Mouse (Mus musculus) c-Kit-positive CD71-negative TER-119-negative erythroid progenitor cells, embryonic 14.5 days (primary cell): Measurements from ENCODE around the gene Ugt1a8.

ENCODE experiments used
- DNase-seq: peaks from one replicate; pipeline ENCODE4 v3.0.0-alpha.2; 2013; ENCODE audit warnings: low read depth

The Ugt1a8 gene

GRCm38 (mm10) chr1:88235894-88236415, 148.3 kb downstream of the Ugt1a8 start:
- DNase-seq, result no peak

DNA sequence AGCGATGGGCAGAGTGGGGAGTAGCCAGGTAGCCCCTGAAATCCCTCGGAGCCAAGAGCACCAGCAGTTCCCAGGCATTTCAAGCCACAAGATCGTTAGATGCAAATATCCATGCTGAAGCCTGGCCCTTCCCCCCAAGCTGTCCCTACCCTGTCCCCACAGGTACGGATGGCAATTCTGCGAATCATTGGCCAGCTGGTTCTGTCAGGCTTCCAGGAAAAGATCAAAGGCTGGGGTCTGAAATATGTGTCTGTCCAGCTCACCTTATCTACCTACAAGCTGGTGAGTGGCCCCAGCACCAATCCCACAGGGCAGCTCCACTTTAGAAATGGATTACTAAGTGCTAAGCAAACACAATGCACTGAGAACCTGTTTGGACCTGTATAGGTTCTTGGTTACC, 149.7 kb downstream of the Ugt1a8 start:
- DNase-seq, result no peak

DNA sequence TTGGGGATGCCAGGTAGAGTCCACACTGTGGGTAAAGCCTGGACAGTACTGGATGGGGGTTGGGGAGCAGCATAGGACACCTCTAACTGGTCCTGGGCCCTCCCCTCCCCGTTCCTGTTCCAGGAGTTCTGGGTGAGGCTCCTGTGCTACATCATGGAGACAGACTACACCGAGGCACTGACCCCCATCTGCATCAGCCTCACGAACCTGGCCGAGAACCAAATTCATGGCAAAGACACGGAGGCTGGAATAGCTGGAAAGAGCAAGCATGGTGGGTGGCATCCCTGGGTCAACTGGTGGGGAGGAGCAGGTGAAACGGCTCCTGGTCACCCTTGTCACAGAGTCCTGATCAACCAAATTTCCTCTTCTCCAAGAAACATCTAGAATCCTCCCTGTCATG, 151.2 kb downstream of the Ugt1a8 start:
- DNase-seq, result no peak

- DNase-seq, result no peak
Measured at GRCm38 (mm10) chr1:88240072-88240471, 152.5 kb downstream of the Ugt1a8 start.

- no peak for DNase-seq
Measured at GRCm38 (mm10) chr1:88240579-88240978, 153.0 kb downstream of the Ugt1a8 start.

DNA sequence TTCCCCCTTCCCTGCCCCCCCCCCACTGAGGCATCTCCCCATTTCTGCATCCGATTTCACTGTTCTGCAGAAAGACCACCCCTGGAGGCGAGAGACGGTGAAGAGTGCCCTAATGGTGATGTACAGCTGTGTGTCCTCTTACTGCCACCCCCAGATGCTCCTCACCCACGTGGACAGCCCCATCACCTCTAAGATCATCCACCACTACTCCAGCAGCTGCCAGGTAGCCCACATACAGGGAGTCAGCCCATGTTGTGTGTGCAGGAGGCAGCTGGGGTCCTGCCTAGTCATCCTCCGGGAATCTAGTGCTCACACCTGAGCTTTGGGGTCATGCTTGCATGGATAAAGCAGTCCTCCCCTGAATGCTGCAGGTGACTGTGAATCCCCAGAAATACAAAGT, 156.2 kb downstream of the Ugt1a8 start:
- DNase-seq, result no peak

DNA sequence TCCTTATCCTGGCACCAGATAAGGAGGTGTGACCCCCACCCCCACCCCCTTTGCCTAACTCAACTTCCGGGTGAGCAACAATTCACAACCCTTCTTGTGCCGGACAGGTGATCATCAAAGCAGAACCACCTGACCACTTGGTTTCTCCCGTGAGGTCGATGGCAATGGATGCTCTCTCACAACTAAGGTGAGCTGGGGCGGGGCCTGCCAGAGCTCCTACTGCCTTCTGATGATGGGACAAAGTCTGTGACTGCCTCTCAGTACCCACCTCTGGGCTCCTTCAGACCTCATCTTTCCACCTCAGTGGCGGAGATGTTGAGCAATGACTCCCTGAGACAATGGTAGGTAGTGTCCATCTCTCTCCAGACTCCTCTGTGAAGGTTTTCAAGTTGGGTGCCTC, 158.3 kb downstream of the Ugt1a8 start:
- no peak for DNase-seq

GRCm38 (mm10) chr1:88246386-88246785, 158.8 kb downstream of the Ugt1a8 start:
- DNase-seq, result no peak

GRCm38 (mm10) chr1:88247660-88248059, 160.0 kb downstream of the Ugt1a8 start:
- no peak for DNase-seq

DNA sequence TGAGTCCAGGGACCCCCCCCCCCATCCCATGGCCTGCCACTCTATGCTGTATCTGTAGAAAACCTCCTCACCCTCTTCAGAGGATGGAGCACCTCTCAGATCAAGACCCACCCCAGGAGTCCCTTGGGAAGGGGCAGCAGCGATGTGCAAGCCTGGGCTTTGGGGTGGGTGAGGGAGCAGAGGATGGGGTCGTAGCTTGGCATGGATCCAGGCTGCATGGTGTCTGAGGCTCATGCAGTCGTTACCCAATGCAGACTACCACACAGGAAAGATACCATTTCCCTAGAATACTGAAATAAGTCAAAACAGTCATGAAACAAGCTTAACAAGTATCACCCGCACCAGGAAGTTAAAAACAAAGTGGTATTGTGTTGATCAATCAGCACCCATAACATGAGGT, 161.0 kb downstream of the Ugt1a8 start:
- DNase-seq, result no peak

- no peak for DNase-seq
Measured at GRCm38 (mm10) chr1:88249596-88249995, 162.0 kb downstream of the Ugt1a8 start.

GRCm38 (mm10) chr1:88250023-88250422, 162.4 kb downstream of the Ugt1a8 start:
- no peak for DNase-seq

GRCm38 (mm10) chr1:88253106-88253505, 165.5 kb downstream of the Ugt1a8 start:
- DNase-seq, result no peak

- no peak for DNase-seq
Measured at GRCm38 (mm10) chr1:88253540-88253939, 165.9 kb downstream of the Ugt1a8 start.

DNA sequence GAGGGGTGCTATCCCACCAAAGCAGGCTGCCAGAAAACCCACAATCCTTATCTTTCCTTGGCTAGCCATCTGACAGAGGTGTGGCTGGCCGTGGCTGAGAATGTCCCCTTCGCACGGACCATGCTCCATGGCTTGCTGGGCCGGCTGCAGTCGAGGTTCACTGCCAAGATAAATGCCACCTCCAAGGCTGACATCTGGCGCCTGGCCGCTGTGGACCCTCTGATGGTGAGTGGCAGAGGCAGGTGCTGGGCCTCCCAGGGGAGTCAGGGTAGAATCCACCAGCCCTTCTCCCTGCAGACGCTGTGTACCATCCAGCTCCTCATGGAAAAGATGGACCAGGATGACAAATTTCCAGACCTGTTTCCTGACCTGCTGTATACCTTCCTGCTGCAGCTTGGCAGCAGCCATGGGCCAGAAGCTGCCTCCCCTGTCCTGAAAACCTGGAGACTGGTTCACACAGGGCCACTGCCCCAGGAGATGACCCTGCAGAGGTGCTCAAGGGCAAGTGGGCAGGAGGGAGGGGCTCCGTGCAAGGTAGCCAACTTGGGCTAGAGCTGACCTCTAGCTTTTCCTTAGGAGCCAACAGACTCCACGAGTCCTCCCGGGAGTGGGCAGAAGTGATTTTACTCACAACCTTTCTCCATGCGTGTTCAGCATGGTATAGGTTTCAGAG, 167.3 kb downstream of the Ugt1a8 start:
- DNase-seq, result no peak

DNA sequence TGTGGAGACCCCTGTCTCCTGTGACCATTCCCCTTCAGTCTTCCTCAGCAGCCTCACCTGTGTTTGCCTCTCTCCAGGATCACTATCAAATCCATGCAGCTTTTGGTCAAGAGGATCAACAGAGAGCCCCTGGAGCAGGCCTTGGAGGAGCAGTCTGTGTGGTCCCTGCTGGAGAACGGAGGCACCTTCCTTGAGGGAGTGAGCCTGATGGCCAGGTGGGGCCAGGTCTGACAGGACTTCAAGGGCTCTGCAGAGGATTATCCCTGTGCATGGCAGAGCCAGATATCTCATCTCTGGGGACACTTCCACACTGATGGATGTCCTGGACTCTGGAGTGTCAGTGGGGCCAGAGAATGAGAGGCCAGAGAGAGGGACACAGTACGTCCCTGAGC, 167.8 kb downstream of the Ugt1a8 start:
- no peak for DNase-seq

DNA sequence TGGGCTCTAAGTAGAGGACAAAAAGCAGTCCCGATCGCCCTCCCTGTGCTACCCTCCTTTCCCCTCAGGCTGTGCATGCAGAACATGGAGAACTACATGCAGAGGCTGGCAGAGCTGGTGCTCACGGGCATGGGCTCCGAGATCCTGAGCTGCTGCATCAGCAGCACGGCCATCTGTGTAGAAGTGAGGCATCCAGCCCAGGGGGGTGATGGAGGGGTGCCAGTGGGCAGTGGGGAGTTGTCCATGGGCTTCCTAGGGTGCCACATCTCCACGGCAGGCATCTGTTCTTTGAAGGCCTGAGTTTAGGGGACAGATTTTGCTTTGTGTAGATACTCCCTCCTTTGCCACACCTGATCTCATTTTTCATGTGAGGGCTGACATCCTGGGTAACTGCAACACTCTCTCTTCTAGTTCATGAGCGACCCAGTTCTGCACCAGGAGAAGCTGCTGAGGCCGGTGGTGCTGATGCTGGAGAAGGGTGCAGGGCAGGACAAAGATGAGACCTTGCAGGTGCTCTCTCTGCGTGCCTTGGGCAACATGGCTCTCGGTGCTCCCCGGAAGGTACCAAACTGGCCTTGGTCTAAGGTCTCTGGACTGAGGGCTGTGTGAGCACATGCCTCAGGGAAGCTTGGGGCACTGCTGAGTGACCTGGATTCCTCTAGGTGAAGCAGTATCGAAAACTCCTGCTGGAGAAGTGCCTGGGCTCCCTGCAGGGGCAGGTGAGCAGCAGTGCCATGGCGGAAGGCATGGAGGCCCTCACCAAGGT, 168.6 kb downstream of the Ugt1a8 start:
- DNase-seq, result no peak

DNA sequence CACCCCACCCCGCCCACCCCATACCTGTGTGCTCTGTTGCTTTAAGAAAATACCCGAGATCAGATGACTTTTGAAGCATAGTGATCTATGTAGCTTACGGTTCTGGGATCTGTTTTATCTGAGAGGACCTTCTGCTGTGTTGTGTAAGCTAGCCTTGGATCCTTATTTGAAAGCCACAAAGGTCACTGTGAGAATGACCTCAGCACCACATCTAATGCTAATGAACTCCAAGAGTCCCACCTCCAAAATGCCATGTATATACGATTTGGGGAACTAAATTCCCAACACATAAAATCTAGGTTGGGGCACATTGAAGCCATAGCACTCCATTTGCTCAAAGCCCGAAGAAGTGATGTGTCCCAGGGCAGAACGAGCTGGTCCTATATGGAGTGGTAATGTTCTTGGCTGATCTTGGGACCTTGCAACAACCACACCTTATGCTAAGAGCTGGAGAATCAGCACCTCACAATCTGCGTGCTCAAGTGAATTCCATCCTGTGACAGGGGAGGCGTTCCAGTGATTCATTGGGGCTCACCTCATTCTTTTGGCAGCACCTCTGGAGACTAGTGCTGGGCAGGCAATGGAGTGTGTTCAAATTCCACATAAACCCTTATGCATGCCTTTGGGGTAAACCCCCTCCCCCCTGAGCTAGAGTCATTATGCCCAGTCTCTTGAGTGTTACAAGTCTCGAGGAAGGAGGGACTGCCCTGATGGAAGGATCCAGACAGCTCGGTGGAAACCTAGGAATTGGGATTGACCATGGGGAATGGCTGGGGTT, 169.5 kb downstream of the Ugt1a8 start:
- no peak for DNase-seq

GRCm38 (mm10) chr1:88257681-88258080, 170.1 kb downstream of the Ugt1a8 start:
- no peak for DNase-seq

DNA sequence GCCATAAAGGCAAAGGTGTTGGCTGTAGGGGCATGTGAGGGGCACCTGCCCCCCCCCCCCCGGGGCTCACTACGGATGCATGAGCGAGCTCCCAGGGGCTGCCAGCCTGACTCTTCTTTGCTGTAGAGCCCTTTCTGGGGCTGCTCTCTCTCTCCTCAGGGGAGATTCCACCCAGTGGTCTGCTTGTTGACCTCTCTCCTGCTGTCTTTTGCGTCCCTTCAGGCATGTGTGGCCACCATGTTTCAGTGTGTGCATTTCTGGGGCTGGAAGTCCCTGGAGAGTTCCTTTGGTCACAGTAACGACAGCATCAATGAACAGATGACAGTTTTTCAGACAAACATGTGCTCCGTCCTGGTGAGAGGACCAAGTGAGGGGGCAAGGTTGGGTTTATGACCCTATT, 170.7 kb downstream of the Ugt1a8 start:
- DNase-seq, result no peak

DNA sequence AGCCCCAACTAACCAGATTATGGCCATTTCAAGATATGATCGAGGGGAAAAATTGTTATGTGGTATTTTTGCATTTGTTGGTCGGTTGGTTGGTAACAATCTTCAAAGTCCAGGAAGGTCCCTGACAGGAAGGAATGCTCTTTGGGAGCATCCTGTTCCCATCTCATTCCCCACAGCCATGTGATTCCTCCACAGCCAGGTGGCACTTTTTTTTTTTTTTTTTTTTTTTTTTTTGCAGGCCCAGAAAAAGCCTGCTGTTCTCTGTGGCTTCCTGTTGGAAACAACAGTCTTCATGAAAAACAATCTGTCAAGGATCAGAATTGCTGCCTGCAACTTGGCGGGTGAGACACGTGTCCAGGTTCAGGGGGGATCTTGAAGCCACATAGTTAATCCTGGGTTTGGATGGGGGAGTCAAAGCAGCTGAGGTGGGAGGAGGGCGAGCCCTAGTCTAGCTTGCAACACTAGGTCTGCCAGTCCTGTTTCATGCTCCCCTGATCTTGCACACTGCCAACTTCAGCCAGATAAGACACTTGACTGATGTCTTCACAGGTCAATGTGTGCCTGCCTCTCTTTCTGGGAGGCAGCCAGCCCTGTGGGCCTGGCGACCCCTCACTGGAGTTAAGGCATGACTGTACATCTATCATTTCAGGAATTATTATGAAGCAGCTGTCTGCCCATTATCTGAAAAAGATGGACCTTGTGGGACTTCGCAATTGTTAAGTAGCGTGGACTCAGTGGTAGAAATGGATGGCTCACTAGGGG, 171.4 kb downstream of the Ugt1a8 start:
- DNase-seq, result no peak

- no peak for DNase-seq
Measured at GRCm38 (mm10) chr1:88259643-88260024, 172.0 kb downstream of the Ugt1a8 start.
